ENCODE assay signal across 8 mouse cellular contexts in the genomic region with DNA sequence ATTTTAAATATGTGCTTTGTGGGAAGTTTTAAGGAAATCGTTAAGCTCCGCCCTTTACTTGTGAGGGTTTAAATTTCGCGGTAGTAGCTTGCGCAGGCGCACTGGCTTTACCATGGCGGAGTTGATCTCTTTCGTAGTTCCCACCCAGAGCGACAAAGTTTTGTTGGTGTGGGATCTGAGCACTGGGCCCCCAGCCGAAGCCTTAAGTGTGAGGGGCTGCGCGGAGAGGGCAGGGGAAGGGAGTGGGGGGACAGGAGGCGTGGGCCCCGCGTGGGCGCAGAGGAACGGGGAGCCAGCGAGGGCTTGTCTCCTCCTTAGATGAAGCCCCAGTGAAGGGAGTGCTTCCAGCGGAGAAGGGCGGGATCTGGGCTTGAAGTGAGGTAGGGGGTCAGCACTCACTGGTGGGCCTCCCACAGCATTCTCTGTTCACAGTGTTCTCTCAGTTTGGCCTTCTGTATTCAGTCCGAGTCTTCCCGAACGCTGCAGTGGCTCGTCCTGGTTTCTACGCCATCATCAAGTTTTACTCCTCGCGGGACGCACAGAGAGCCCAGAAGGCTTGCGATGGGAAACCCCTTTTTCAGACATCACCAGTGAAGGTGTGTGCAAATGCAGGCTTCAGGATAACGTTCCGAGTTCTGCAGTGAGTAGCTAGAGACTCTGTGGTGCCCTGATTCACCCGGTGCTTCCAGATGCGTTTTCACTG. TPM values are rescaled to one million over a fixed set of nuclear protein-coding genes. Genes with fewer than 3 reads are reported as not detected.
DNase-seq lines count a peak whose midpoint lies in the region; ATAC-seq and TF ChIP-seq lines count a peak whose summit lies in the region.

No protein-coding gene starts in this region.

- H3K27me3 ChIP-seq in hindbrain, embryonic 15.5 days = no peaks in the 10 kb centered on the region

- H3K27ac ChIP-seq in hindbrain, embryonic 15.5 days (replicated peaks) = peak overlapping the region; percentile 84
- peak overlapping the region; percentile 83 for H3K27ac ChIP-seq in left cerebral cortex, adult 2 months

- peak; percentile 94 for DNase-seq in ZHBTc4 (ENCODE audit: low read depth, low spot score)
- peak; percentile 78 to 84 for DNase-seq in cerebellum, postnatal 25 days
- peak; percentile 75 to 85 for DNase-seq in frontal cortex, postnatal 36 days (ENCODE audit: low spot score in 2 of 2)
- peak; percentile 67 to 75 for DNase-seq in left cerebral cortex, adult 2 months (ENCODE audit: extremely low spot score in 1 of 2, low spot score in 2 of 2)
- DNase-seq in right cerebral cortex, postnatal 25 days = peak; percentile 66
- peak; percentile 81 to 83 for DNase-seq in urinary bladder, postnatal 36 days (ENCODE audit: low spot score in 2 of 2)

- H3K4me1 ChIP-seq in hindbrain, embryonic 15.5 days (replicated peaks) = peaks cover 6% of the 10 kb centered on the region; the same call in 1 of the 2 replicates

- no peaks in the 10 kb centered on the region for H3K36me3 ChIP-seq in hindbrain, embryonic 15.5 days

- no peak; the same call in 1 of the 2 replicates for TF ChIP-seq CTCF in left cerebral cortex, adult 2 months (IDR thresholded peaks at IDR 0.05)

- H3K9me3 ChIP-seq in hindbrain, embryonic 15.5 days = no peaks in the 10 kb centered on the region

- intact Hi-C loops in left cerebral cortex, adult 2 months (cut with DNase I) = no loop called here

- H3K4me2 ChIP-seq in hindbrain, embryonic 15.5 days = peak overlapping the region; percentile 89

- peak; percentile 32 for ATAC-seq in hindbrain, embryonic 15.5 days (ENCODE audit: low FRiP score, low read depth)
- peak; percentile 73 for ATAC-seq in megakaryocyte, adult 5-6 weeks (ENCODE audit: poor library complexity, severe bottlenecking)

- peak overlapping the region; percentile 50 for H3K4me3 ChIP-seq in hindbrain, embryonic 15.5 days
- peak overlapping the region; percentile 68 for H3K4me3 ChIP-seq in left cerebral cortex, adult 2 months

- H3K9ac ChIP-seq in hindbrain, embryonic 15.5 days = peak overlapping the region; percentile 49

- WGBS in hindbrain, embryonic 15.5 days = under 1% methylated on average over 33 of the region's 33 CpGs

RNA-seq across cellular contexts. Expression of a gene that starts 1.0 kb away (rescaled TPM):
- polyA plus RNA-seq in hindbrain, embryonic 15.5 days (2015; fragmentation: Nextera tagmentation; extraction: Ambion mirVana) = 17.9 and 19.8 TPM in 2 replicates
- total RNA-seq in left cerebral cortex, adult 2 months (2021) = 1 to 10 TPM; 7.8 to 9.5 TPM
- total RNA-seq in megakaryocyte, adult 5-6 weeks (2015) = 22.6 and 28.8 TPM in 2 replicates
- total RNA-seq in megakaryocyte, adult 5-6 weeks (2017) = 18.1 and 23.1 TPM in 2 replicates

RNA-seq across cellular contexts. Expression of a gene that starts 29.0 kb away (rescaled TPM):
- polyA plus RNA-seq in hindbrain, embryonic 15.5 days (2015; fragmentation: Nextera tagmentation; extraction: Ambion mirVana) = not detected in 2 replicates
- not detected for total RNA-seq in left cerebral cortex, adult 2 months (2021)
- not detected in 2 replicates for total RNA-seq in megakaryocyte, adult 5-6 weeks (2015)
- not detected in 2 replicates for total RNA-seq in megakaryocyte, adult 5-6 weeks (2017)

RNA-seq across cellular contexts. Expression of a gene that starts 37.3 kb away (rescaled TPM):
- 5.6 and 7.6 TPM in 2 replicates for polyA plus RNA-seq in hindbrain, embryonic 15.5 days (2015; fragmentation: Nextera tagmentation; extraction: Ambion mirVana)
- 10 to 100 TPM; 33.5 to 50.4 TPM for total RNA-seq in left cerebral cortex, adult 2 months (2021)
- 1.7 and 2.3 TPM in 2 replicates for total RNA-seq in megakaryocyte, adult 5-6 weeks (2015)
- 1.0 and 2.1 TPM in 2 replicates for total RNA-seq in megakaryocyte, adult 5-6 weeks (2017)

RNA-seq across cellular contexts. Expression of a gene that starts 46.0 kb away (rescaled TPM):
- 5.0 and 5.3 TPM in 2 replicates for polyA plus RNA-seq in hindbrain, embryonic 15.5 days (2015; fragmentation: Nextera tagmentation; extraction: Ambion mirVana)
- total RNA-seq in left cerebral cortex, adult 2 months (2021) = 1 to 10 TPM; 1.3 to 1.9 TPM
- total RNA-seq in megakaryocyte, adult 5-6 weeks (2015) = 35.3 and 35.7 TPM in 2 replicates
- total RNA-seq in megakaryocyte, adult 5-6 weeks (2017) = 20.5 and 24.1 TPM in 2 replicates

Comparison
In these comparisons a context has a peak if more than half of its experiments do, and no peak if none do; other contexts are left out.
1. Peak in every context shown above with its lines: DNase-seq, ATAC-seq, H3K4me3 ChIP-seq and H3K27ac ChIP-seq.
2. RNA of a gene that starts 37.3 kb away (total RNA-seq): 33.5 to 50.4 TPM in left cerebral cortex, adult 2 months; 1.0 to 2.3 TPM in megakaryocyte, adult 5-6 weeks; every median in the first group is over 10 times any median in the second.